Mouse (Mus musculus): ENCODE data around the gene Snx7.

- TF ChIP-seq CTCF (IDR thresholded peaks at IDR 0.05; ENCODE audit: low read depth, low read length) (no peak), POLR2A (IDR thresholded peaks at IDR 0.05; ENCODE audit: extremely low read depth, insufficient read depth, low read length) (no peak)
These were observed 45.5 kb downstream of the Snx7 start for GRCm38 (mm10) chr3:117823218-117823617.

All from liver, adult 2 months (tissue).